Mouse (Mus musculus) hindbrain, embryonic 16.5 days (tissue): Measurements from ENCODE around the gene 4931429L15Rik. TPM values are rescaled to one million over a fixed set of nuclear protein-coding genes. Genes with fewer than 3 reads are reported as not detected.

Source experiments
- ATAC-seq: fragments of 200-750 bp; cut with Nextera tagmentation; 2 replicates; pipeline ENCODE4 v1.8.0; 2017; ENCODE audit warnings: moderate TSS enrichment, moderate library complexity
- H3K27ac ChIP-seq: fragments of 300-500 bp; sonication (generic); 2 replicates; pipeline ENCODE4 v1.5.1; 2014; ENCODE audit warnings: low read depth, mild to moderate bottlenecking, control low read depth, low read length, moderate library complexity
- H3K27me3 ChIP-seq: fragments of 300-500 bp; sonication (generic); replicated peaks from 2 replicates; pipeline ENCODE4 v1.6.1; 2014; ENCODE audit warnings: low read length; ENCODE audit not compliant: control insufficient read depth, insufficient read depth
- H3K36me3 ChIP-seq: fragments of 300-500 bp; sonication (generic); 2 replicates; pipeline ENCODE4 v1.6.1; 2014; ENCODE audit warnings: mild to moderate bottlenecking, low read length, moderate library complexity, mixed read lengths; ENCODE audit not compliant: control insufficient read depth, insufficient read depth
- H3K4me1 ChIP-seq: fragments of 300-500 bp; sonication (generic); 2 replicates; pipeline ENCODE4 v1.6.1; 2014; ENCODE audit warnings: low read depth, low read length; ENCODE audit not compliant: control insufficient read depth, insufficient read depth
- H3K4me2 ChIP-seq: fragments of 300-500 bp; sonication (generic); 2 replicates; pipeline ENCODE4 v1.6.1; 2014; ENCODE audit warnings: mild to moderate bottlenecking, low read length, control low read depth, moderate library complexity
- H3K4me3 ChIP-seq: fragments of 300-500 bp; sonication (generic); 2 replicates; pipeline ENCODE4 v1.5.1; 2014; ENCODE audit warnings: mild to moderate bottlenecking, low read length, control low read depth, moderate library complexity
- H3K9ac ChIP-seq: fragments of 300-500 bp; sonication (generic); 2 replicates; pipeline ENCODE4 v1.6.1; 2014; ENCODE audit warnings: low read depth, mild to moderate bottlenecking, control low read depth, low read length, moderate library complexity
- H3K9me3 ChIP-seq: fragments of 300-500 bp; sonication (generic); 2 replicates; pipeline ENCODE4 v1.6.1; 2014; ENCODE audit warnings: mild to moderate bottlenecking, low read length, moderate library complexity; ENCODE audit not compliant: control insufficient read depth
- WGBS: fragments of 180-500 bp; shearing (Covaris S2); extraction: QIAGEN DNeasy Blood & Tissue Kit; methylation state at CpG from one replicate; pipeline ENCODE4 v1.1.7; 2014; 5-methylcytosine and 5-hydroxymethylcytosine counted together
- polyA plus RNA-seq: library from polyadenylated mRNA; unstranded; fragments of >200 nt; fragmentation: Nextera tagmentation; extraction: Ambion mirVana; gene quantifications from 2 replicates; pipeline ENCODE4 v1.2.1, GENCODE M21; 2015

4931429L15Rik gene
- polyA plus RNA-seq, 1 experiment from 2014 or later, result not detected

DNA sequence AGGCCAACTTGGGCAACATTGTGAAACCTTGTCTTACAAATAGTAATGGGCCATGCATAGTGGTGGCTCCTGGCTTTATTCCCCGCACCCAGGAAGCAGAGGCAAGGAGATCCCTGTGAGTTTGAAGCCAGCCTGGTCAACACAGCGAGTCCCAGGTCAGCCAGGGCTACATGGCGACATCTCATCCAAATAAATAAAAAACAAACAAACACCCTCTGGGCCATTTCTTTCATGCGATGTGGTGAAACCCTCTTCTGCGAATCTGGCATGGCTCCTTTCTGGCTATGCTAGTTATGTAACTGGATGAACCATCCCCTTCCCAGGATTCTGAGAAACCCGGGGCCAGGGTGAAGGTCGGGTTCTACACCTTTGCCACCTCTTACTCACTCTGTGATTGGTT, 63.6 kb downstream of the 4931429L15Rik start:
- H3K27me3 ChIP-seq, result no peaks in the 10 kb centered on the region
- ATAC-seq, result no peak
- no peak overlapping the region for H3K27ac ChIP-seq
- 91% methylated on average over 7 of the region's 7 CpGs for WGBS
- H3K4me1 ChIP-seq, result no peaks in the 10 kb centered on the region
- no peaks in the 10 kb centered on the region for H3K36me3 ChIP-seq
- H3K9ac ChIP-seq, result no peak overlapping the region
- no peak overlapping the region for H3K4me3 ChIP-seq
- H3K4me2 ChIP-seq, result no peak overlapping the region
- H3K9me3 ChIP-seq, result no peaks in the 10 kb centered on the region

Other genes with a start within 250 kb of the 4931429L15Rik start
- 2.7 and 4.1 TPM in 2 replicates for gene Apoa1, start 91.4 kb downstream of the 4931429L15Rik start, polyA plus RNA-seq
- gene Apoc3, start 84.3 kb downstream of the 4931429L15Rik start, polyA plus RNA-seq, result not detected in 2 replicates
- not detected in 2 replicates for gene Apoa4, start 79.3 kb downstream of the 4931429L15Rik start, polyA plus RNA-seq
- gene Apoa5, start 51.4 kb downstream of the 4931429L15Rik start, polyA plus RNA-seq, result not detected in 2 replicates
- 57.8 TPM in 2 replicates for gene Zpr1, start 46.9 kb downstream of the 4931429L15Rik start, polyA plus RNA-seq
- gene Bud13, start 37.0 kb downstream of the 4931429L15Rik start, polyA plus RNA-seq, result 15.1 and 17.1 TPM in 2 replicates